Mouse (Mus musculus) E14TG2a.4 (cell line): ENCODE data around the gene Mrpl46.

Source experiments
- CTCF ChIP-seq: conservative IDR thresholded peaks from 2 replicates; pipeline ENCODE4 v1.5.1; 2014; ENCODE audit warnings: low read length
- POU5F1 ChIP-seq: IDR thresholded peaks from 2 replicates; pipeline ENCODE4 v1.6.1; 2014; ENCODE audit warnings: low read length, borderline replicate concordance

DNA sequence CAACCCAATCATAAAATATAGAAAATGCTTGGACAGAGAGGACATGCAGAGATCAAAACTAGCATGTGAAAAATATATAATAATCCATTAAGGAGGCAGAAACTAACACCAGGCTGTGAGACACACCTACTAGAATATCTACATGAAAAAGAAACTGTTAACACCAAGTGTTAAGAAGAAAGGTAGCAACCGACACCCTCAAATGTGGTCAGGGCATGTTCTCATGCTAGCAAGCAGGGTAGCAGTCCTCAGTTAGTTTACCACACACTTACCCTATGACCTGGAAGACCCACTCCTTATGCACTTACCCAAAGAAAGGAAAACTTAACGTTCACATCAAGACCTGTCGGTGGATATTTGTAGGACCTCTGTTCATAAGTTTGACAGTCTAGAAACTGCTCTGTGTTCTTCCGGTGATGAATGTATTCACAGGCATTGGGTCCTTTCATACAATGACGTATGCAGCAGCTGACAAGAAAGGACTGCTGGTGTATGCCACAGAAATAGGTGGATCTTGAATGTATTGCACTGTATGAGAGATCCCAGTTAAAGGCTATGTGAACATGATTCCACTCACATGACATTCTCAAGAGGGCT lies 45.6 kb downstream of the Mrpl46 start, which contains the start of gene Ntrk3:
- no peak for TF ChIP-seq CTCF
- no peak for TF ChIP-seq POU5F1
